Mouse (Mus musculus): ENCODE measurements at regions not wholly inside any gene's neighbourhood (a gene's known extent, or its start where the extent isn't known, plus 50 kb on each side); places are given as distances from the start of the nearest gene placed in this dataset.

GRCm38 (mm10) chr17:59269613-59270012 lies 256.4 kb upstream of the Nudt12 start:
- TF ChIP-seq CTCF (IDR thresholded peaks at IDR 0.05; ENCODE audit: low read depth) (no peak), EP300 (IDR thresholded peaks at IDR 0.05; ENCODE audit: low read depth) (no peak)

Measured in liver, embryonic 14.5 days (tissue).